In genomic region chr1:156116770-156117169, GRCm38 (mm10) we compare ENCODE assay signal across 15 mouse cellular contexts.
"Had no signal": no experiment of that assay in that cellular context is flagged by ENCODE, and none has a peak within 500 bp of the region (broad histone marks: within the 10 kb centered on the region; RNA-seq: fewer than 3 reads in every experiment).

No protein-coding gene starts in this region.

- H3K4me2 ChIP-seq: liver, embryonic 15.5 days; lung, embryonic 14.5 days; midbrain, embryonic 12.5 days; neural tube, embryonic 12.5 days had no signal

- H3K36me3 ChIP-seq: liver, embryonic 15.5 days; midbrain, embryonic 10.5 days; midbrain, embryonic 12.5 days; neural tube, embryonic 12.5 days had no signal

- ATAC-seq: midbrain, embryonic 16.5 days had no signal

- DNase-seq: lung, adult 18-20 months; lung, embryonic 14.5 days; lung, postnatal 10 days; lung, postnatal 4 days; midbrain, embryonic 14.5 days; right cerebral cortex, postnatal 14 days; thymus, adult 18-20 months; thymus, postnatal 14 days; thymus, postnatal 36 days had no signal

- H3K27ac ChIP-seq: liver, embryonic 15.5 days; midbrain, embryonic 10.5 days; midbrain, embryonic 12.5 days; neural tube, embryonic 12.5 days had no signal

- H3K27me3 ChIP-seq: liver, embryonic 15.5 days; megakaryocyte, embryonic 14.5 days; midbrain, embryonic 12.5 days; neural tube, embryonic 12.5 days had no signal

- H3K9me3 ChIP-seq: liver, embryonic 15.5 days; megakaryocyte, embryonic 14.5 days; midbrain, embryonic 10.5 days; midbrain, embryonic 12.5 days; neural tube, embryonic 12.5 days had no signal

- H3K9ac ChIP-seq: liver, embryonic 15.5 days; lung, embryonic 14.5 days; midbrain, embryonic 12.5 days; neural tube, embryonic 12.5 days had no signal

- H3K4me3 ChIP-seq: liver, embryonic 15.5 days; megakaryocyte, embryonic 14.5 days; midbrain, embryonic 10.5 days; midbrain, embryonic 12.5 days; neural tube, embryonic 12.5 days had no signal
